Mouse (Mus musculus) liver, adult (tissue): ENCODE results near the gene Casz1.

Experiments
- GATA4 ChIP-seq: IDR thresholded peaks from 2 replicates; pipeline ENCODE4 v1.6.1; 2014; ENCODE audit warnings: mild to moderate bottlenecking, low read length; ENCODE audit not compliant: insufficient replicate concordance

Gene Casz1

GRCm38 (mm10) chr4:148985541-148986476 lies 181.6 kb downstream of the Casz1 start:
- peak; percentile 46; the same call in 1 of the 2 replicates for TF ChIP-seq GATA4

GRCm38 (mm10) chr4:148990038-148990437 lies 185.8 kb downstream of the Casz1 start:
- no peak for TF ChIP-seq GATA4

- no peak for TF ChIP-seq GATA4
Measured at GRCm38 (mm10) chr4:148993948-148994347, 189.7 kb downstream of the Casz1 start.

GRCm38 (mm10) chr4:149000746-149001145 lies 196.5 kb downstream of the Casz1 start:
- no peak for TF ChIP-seq GATA4

GRCm38 (mm10) chr4:149001515-149001914 lies 197.3 kb downstream of the Casz1 start:
- TF ChIP-seq GATA4, result no peak

- TF ChIP-seq GATA4, result no peak
Measured at GRCm38 (mm10) chr4:149002441-149003093, 198.3 kb downstream of the Casz1 start.
